Mouse (Mus musculus): ENCODE measurements around the gene Car5b. TPM values are rescaled to one million over a fixed set of nuclear protein-coding genes. Genes with fewer than 3 reads are reported as not detected.

Gene Car5b
- polyA plus RNA-seq, 1 experiment from 2014 or later, result 0.08 TPM

DNA sequence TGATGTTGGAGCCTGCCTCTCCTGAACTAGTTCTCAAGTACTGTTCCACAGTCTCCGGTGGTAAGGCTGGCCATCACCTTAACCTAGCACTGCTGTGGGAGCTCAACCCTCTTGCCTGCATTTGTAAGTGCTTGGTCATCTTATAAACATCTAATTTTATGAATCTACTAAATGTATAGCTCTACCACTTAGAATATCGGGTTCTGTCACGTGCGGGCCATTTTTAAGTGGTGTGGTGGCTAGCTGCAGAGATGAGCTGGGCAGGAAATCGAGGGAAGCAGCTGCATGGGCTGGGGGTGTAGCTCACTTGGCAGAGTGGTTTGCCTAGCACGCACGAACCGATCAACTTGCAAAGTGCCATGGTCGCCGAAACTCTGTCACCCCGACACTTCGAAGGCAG is 70.4 kb downstream of the Car5b start:
- no peaks in the 10 kb centered on the region for H3K9me3 ChIP-seq (ENCODE audit: control insufficient read depth, low read length)
- ATAC-seq (ENCODE audit: low FRiP score, low TSS enrichment), result no peak
- H3K27ac ChIP-seq (replicated peaks; ENCODE audit: low read depth, low read length), result no peak overlapping the region
- no peaks in the 10 kb centered on the region for H3K27me3 ChIP-seq (ENCODE audit: control insufficient read depth, insufficient read depth, low read length)
- H3K4me3 ChIP-seq (replicated peaks; ENCODE audit: low read depth, low read length), result peak overlapping the region; percentile 60
- no peaks in the 10 kb centered on the region for H3K4me1 ChIP-seq (ENCODE audit: control insufficient read depth, insufficient read depth, low read length)
- H3K4me2 ChIP-seq (ENCODE audit: low read length), result peak overlapping the region; percentile 55
- peak overlapping the region; percentile 76; the same call in 1 of the 2 replicates for H3K9ac ChIP-seq (replicated peaks; ENCODE audit: low read length)
- no peak for DNase-seq
- peaks cover 20% of the 10 kb centered on the region; the same call in 1 of the 2 replicates for H3K36me3 ChIP-seq (ENCODE audit: control insufficient read depth, insufficient read depth, low read length)
- WGBS, result 41% methylated on average over 12 of the region's 12 CpGs

GRCm38 (mm10) chrX:163951618-163952017 is 76.2 kb downstream of the Car5b start:
- DNase-seq, result no peak
- peaks cover 40% of the 10 kb centered on the region; the same call in 1 of the 2 replicates for H3K36me3 ChIP-seq (ENCODE audit: control insufficient read depth, insufficient read depth, low read length)
- H3K27me3 ChIP-seq (ENCODE audit: control insufficient read depth, insufficient read depth, low read length), result no peaks in the 10 kb centered on the region
- H3K4me1 ChIP-seq (ENCODE audit: control insufficient read depth, insufficient read depth, low read length), result no peaks in the 10 kb centered on the region
- H3K9ac ChIP-seq (replicated peaks; ENCODE audit: low read length), result no peak overlapping the region
- ATAC-seq (ENCODE audit: low FRiP score, low TSS enrichment), result no peak
- no peak overlapping the region for H3K27ac ChIP-seq (replicated peaks; ENCODE audit: low read depth, low read length)
- H3K4me3 ChIP-seq (replicated peaks; ENCODE audit: low read depth, low read length), result no peak overlapping the region
- WGBS, result 71% methylated on average over 1 of the region's 1 CpGs
- H3K4me2 ChIP-seq (ENCODE audit: low read length), result no peak overlapping the region
- no peaks in the 10 kb centered on the region for H3K9me3 ChIP-seq (ENCODE audit: control insufficient read depth, low read length)

DNA sequence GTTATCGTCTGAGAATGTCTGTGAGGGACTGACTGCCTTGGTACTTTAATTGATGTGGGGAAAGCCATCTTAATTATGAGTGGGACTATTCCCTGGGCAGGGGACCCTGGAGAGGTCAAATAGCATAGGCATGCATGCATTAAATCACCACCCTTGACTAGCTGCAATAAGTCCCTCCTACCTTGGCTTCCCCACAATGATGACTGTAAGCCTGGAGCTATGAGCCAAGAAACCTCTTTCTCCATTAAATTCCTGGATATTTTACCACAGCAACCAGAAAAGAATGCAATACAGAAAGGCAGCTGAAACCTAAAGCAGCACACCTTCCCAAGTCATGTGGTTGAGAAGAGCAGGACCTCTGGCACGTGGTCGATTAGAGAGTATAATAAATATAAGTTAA is 83.4 kb downstream of the Car5b start:
- no peaks in the 10 kb centered on the region for H3K4me1 ChIP-seq (ENCODE audit: control insufficient read depth, insufficient read depth, low read length)
- H3K4me2 ChIP-seq (ENCODE audit: low read length), result no peak overlapping the region
- no peak overlapping the region for H3K4me3 ChIP-seq (replicated peaks; ENCODE audit: low read depth, low read length)
- no peaks in the 10 kb centered on the region for H3K9me3 ChIP-seq (ENCODE audit: control insufficient read depth, low read length)
- no peak overlapping the region for H3K9ac ChIP-seq (replicated peaks; ENCODE audit: low read length)
- ATAC-seq (ENCODE audit: low FRiP score, low TSS enrichment), result no peak
- H3K27ac ChIP-seq (replicated peaks; ENCODE audit: low read depth, low read length), result no peak overlapping the region
- no peak for DNase-seq
- H3K36me3 ChIP-seq (ENCODE audit: control insufficient read depth, insufficient read depth, low read length), result peaks cover 14% of the 10 kb centered on the region; the same call in 1 of the 2 replicates
- WGBS, result 92% methylated on average over 3 of the region's 3 CpGs
- no peaks in the 10 kb centered on the region for H3K27me3 ChIP-seq (ENCODE audit: control insufficient read depth, insufficient read depth, low read length)

DNA sequence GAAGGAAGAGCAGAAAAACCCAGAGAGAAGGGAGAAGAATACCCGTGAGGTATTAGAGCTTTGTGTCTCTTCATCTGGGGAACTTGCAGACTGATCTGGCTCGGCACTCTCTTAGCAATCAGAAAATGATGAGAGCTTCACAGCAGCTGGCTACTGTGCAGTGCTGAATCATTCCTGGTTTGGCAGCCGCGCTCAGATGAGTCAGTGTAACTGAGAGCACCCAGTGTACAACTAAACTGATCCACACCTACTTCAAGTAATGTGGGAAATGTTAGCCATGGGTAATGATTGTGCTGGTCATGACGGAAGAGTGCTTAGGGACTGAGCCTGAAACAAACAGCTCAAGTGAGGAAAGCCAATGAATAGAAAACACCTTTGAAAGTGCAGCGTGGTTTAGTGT is 89.2 kb downstream of the Car5b start:
- WGBS, result 92% methylated on average over 6 of the region's 6 CpGs
- no peak overlapping the region for H3K4me2 ChIP-seq (ENCODE audit: low read length)
- no peak overlapping the region for H3K4me3 ChIP-seq (replicated peaks; ENCODE audit: low read depth, low read length)
- ATAC-seq (ENCODE audit: low FRiP score, low TSS enrichment), result no peak
- no peak for DNase-seq
- H3K27ac ChIP-seq (replicated peaks; ENCODE audit: low read depth, low read length), result no peak overlapping the region
- H3K9me3 ChIP-seq (ENCODE audit: control insufficient read depth, low read length), result no peaks in the 10 kb centered on the region
- no peak overlapping the region for H3K9ac ChIP-seq (replicated peaks; ENCODE audit: low read length)
- H3K4me1 ChIP-seq (ENCODE audit: control insufficient read depth, insufficient read depth, low read length), result no peaks in the 10 kb centered on the region
- H3K27me3 ChIP-seq (ENCODE audit: control insufficient read depth, insufficient read depth, low read length), result no peaks in the 10 kb centered on the region
- H3K36me3 ChIP-seq (ENCODE audit: control insufficient read depth, insufficient read depth, low read length), result peaks cover 6% of the 10 kb centered on the region; the same call in 1 of the 2 replicates

- WGBS, result 85% methylated on average over 8 of the region's 8 CpGs
- no peak for DNase-seq
- no peak overlapping the region for H3K27ac ChIP-seq (replicated peaks; ENCODE audit: low read depth, low read length)
Measured at GRCm38 (mm10) chrX:163934731-163935130, 93.1 kb downstream of the Car5b start.

GRCm38 (mm10) chrX:163929550-163929949 is 98.2 kb downstream of the Car5b start:
- Histone ChIP-seq H3K36me3 (ENCODE audit: control insufficient read depth, insufficient read depth, low read length) (no peaks in the 10 kb centered on the region), H3K27ac (replicated peaks; ENCODE audit: low read depth, low read length) (no peak overlapping the region), H3K9ac (replicated peaks; ENCODE audit: low read length) (no peak overlapping the region), H3K27me3 (ENCODE audit: control insufficient read depth, insufficient read depth, low read length) (no peaks in the 10 kb centered on the region), H3K4me3 (replicated peaks; ENCODE audit: low read depth, low read length) (no peak overlapping the region), H3K9me3 (ENCODE audit: control insufficient read depth, low read length) (no peaks in the 10 kb centered on the region), H3K4me2 (ENCODE audit: low read length) (no peak overlapping the region), H3K4me1 (ENCODE audit: control insufficient read depth, insufficient read depth, low read length) (no peaks in the 10 kb centered on the region)
- DNase-seq, result no peak
- no peak for ATAC-seq (ENCODE audit: low FRiP score, low TSS enrichment)

More at GRCm38 (mm10) chrX:163934731-163935130, 93.1 kb downstream of the Car5b start:
- H3K4me2 ChIP-seq (ENCODE audit: low read length), result no peak overlapping the region
- H3K9me3 ChIP-seq (ENCODE audit: control insufficient read depth, low read length), result no peaks in the 10 kb centered on the region
- no peak overlapping the region for H3K4me3 ChIP-seq (replicated peaks; ENCODE audit: low read depth, low read length)
- no peak for ATAC-seq (ENCODE audit: low FRiP score, low TSS enrichment)
- H3K4me1 ChIP-seq (ENCODE audit: control insufficient read depth, insufficient read depth, low read length), result no peaks in the 10 kb centered on the region
- H3K27me3 ChIP-seq (ENCODE audit: control insufficient read depth, insufficient read depth, low read length), result no peaks in the 10 kb centered on the region
- H3K9ac ChIP-seq (replicated peaks; ENCODE audit: low read length), result no peak overlapping the region
- H3K36me3 ChIP-seq (ENCODE audit: control insufficient read depth, insufficient read depth, low read length), result peaks cover 6% of the 10 kb centered on the region; the same call in 1 of the 2 replicates

Other genes starting within 250 kb of the Car5b start
- gene Ap1s2, start 119.0 kb downstream of the Car5b start, polyA plus RNA-seq (2014; fragmentation: Nextera tagmentation; extraction: Ambion mirVana), result 105 and 107 TPM in 2 replicates
- gene Zrsr2, start 69.3 kb downstream of the Car5b start, polyA plus RNA-seq (2014; fragmentation: Nextera tagmentation; extraction: Ambion mirVana), result 45.8 and 52.2 TPM in 2 replicates
- gene Siah1b, start 48.5 kb upstream of the Car5b start, polyA plus RNA-seq (2014; fragmentation: Nextera tagmentation; extraction: Ambion mirVana), result 21.8 and 21.9 TPM in 2 replicates
- gene Cltrn, start 60.8 kb upstream of the Car5b start, polyA plus RNA-seq (2014; fragmentation: Nextera tagmentation; extraction: Ambion mirVana), result not detected in 2 replicates
- 0.08 TPM in 1 of 2 replicates, not detected in the other for gene Ace2, start 111.3 kb upstream of the Car5b start, polyA plus RNA-seq (2014; fragmentation: Nextera tagmentation; extraction: Ambion mirVana)
- gene Bmx, start 230.2 kb upstream of the Car5b start, polyA plus RNA-seq (2014; fragmentation: Nextera tagmentation; extraction: Ambion mirVana), result 0.51 TPM in 1 of 2 replicates, not detected in the other
- gene Pir, start 241.4 kb upstream of the Car5b start, polyA plus RNA-seq (2014; fragmentation: Nextera tagmentation; extraction: Ambion mirVana), result 2.3 and 2.6 TPM in 2 replicates

Data from midbrain, embryonic 14.5 days (tissue).